Mouse (Mus musculus) heart, adult 11 months (tissue): ENCODE measurements at regions not wholly inside any gene's neighbourhood (a gene's known extent, or its start where the extent isn't known, plus 50 kb on each side); places are given as distances from the start of the nearest gene placed in this dataset.
"Not testable (repeated sequence)": the region's sequence is repeated elsewhere in the genome, so short reads cannot be mapped to it uniquely, and the experiment has no call there.

Experiments used
- DNase-seq: peaks from one replicate; pipeline ENCODE4 v3.0.0; 2022

GRCm38 (mm10) chr12:77594092-77594491 lies 356.2 kb downstream of the Fut8 start:
- DNase-seq: no peak

- DNase-seq: peak; percentile 92
These were observed 356.7 kb downstream of the Fut8 start for GRCm38 (mm10) chr12:77594657-77595056.

- no peak for DNase-seq
These were observed 357.9 kb downstream of the Fut8 start for GRCm38 (mm10) chr12:77595821-77596220.

DNA sequence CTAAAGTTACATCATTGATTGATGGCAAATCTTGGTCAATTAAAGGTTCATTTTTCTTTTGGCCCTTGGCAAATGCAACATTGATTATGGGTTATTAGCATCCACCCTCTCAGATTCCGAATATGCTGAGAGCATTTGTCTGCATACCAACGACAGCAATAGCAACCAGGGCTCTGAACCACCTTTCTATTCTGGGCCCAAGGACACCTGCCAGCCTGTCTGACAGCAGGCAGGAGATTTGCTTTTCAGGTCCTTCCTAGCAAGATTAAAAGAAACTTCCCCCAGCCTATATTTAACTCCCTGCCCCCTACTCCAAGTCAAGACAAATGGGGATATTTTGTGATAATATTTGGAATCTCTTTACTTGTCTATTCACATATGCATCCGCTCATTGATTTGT lies 358.8 kb downstream of the Fut8 start:
- DNase-seq: peak; percentile 91

DNA sequence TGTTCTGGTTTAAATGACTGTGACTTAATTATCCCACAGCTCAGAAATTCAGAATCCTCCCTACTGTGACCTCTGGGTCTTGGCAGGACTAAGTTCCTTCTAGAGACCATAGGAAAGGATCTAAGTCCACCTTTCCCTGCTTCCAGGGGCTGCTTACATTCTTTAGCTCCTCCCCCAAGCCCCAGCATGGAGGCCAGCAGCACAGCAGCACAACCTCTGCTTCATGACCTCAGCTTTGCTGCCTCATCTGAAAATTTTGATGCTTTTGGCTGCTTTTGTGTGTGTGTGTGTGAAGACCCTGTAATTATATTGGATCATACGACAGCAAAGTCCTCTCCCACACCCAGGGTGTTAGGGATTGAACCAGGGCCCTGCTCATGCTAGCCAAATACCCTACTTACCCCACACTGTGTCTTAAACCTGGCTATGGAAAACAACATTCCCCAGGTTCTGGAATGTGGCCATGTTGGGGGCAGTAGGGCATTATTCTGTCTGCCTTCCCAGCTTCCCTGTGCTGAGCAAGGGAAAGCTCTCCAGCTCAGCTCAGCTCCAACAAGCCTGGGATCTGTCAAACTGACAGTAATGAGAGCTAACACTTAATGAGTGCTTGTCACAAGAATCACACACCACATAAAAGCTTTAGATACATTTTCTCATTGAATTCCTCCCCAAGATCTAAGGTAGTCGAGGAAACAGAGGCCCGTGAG lies 359.9 kb downstream of the Fut8 start:
- peak; percentile 94 for DNase-seq

DNA sequence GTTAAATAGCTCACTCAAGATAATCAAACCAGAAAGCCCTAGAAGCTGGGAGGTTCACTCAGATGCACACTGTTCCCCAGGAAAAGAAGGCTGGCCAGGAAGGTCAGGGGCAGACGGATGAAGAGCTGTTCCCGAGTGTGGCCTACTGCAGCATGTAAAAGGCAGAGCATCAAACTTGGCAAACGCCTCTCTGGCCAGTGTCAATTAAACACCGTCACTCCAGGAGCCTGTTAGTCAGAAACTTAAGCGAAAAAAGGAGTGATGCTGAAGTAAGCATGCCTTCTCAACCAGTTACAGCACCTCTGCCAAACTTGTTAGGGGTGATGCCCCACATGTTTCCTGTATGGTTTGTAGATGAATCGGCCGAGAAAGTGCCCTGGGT lies 360.4 kb downstream of the Fut8 start:
- peak; percentile 90 for DNase-seq

- DNase-seq: no peak
These were observed 361.5 kb downstream of the Fut8 start for GRCm38 (mm10) chr12:77599391-77599790.

DNA sequence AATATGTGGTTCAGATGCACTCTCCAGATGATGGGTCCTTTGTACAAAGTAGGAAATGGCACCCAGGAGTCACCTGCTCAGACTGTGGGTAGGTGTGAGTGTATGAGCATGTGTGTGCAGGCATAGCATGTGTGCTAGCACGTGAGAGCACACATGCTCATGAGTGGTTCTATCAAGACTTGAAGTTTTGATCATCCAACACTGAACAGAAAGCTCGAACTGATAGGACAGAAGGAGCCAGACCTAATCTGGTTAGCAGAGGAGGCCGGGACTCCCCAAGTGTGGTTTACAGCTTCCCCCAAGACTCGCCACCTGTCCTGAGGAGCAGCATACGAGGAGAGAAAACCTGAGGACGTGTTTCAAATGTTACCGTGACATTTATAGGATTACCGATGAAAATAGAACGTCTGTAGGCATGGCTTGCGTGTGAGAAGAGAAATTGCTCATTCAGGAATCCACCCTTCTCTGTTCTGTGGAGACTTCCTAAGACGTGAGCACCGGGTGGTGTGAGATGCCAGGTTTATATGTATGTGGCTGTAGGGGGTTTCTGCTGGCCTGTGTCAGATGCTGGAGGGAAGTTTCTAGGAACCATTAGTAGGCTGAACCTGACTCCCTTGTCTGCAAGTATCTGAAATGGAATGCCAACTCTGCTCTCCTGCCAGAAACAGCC lies 366.0 kb downstream of the Fut8 start:
- DNase-seq: no peak

DNA sequence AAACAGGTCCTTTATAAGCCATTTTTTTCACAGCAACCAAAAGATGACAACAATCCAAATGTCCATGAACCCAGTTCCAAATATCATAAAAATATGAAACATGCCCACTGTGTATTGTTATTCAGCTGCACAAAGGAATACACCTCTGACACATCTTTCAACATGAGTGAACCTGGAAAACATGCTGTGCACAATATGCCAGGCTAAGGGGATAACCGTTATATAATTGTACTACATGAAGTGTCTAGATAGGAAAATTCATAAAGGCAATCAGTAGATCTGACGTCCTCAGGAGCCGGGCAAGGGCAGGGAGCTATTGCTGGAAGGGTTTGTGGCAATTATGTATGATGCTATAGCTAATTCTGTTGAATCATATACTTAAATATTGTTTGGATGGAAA lies 379.6 kb downstream of the Fut8 start:
- no peak for DNase-seq

GRCm38 (mm10) chr12:77622243-77622642 lies 384.3 kb downstream of the Fut8 start:
- peak; percentile 90 for DNase-seq

DNA sequence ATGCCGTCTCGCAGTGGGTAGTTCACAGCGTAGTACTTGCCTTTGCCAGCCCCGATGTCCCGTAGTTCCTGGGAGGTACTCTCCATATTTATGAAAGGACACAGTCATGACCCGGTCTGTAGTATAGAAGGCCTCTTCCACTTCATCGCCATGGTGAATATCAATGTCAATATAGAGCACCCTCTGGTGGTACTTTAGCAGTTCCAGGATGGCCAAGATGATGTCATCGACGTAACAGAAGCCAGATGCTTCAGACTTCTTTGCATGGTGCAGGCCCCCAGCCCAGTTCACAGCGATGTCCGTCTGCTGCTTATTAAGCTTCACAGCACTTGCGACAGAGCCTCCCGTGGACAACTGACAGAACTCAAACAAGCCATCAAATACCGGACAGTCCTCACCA lies 386.4 kb downstream of the Fut8 start:
- not testable (repeated sequence) for DNase-seq

- DNase-seq: no peak
These were observed 390.5 kb downstream of the Fut8 start for GRCm38 (mm10) chr12:77628358-77628850.

DNA sequence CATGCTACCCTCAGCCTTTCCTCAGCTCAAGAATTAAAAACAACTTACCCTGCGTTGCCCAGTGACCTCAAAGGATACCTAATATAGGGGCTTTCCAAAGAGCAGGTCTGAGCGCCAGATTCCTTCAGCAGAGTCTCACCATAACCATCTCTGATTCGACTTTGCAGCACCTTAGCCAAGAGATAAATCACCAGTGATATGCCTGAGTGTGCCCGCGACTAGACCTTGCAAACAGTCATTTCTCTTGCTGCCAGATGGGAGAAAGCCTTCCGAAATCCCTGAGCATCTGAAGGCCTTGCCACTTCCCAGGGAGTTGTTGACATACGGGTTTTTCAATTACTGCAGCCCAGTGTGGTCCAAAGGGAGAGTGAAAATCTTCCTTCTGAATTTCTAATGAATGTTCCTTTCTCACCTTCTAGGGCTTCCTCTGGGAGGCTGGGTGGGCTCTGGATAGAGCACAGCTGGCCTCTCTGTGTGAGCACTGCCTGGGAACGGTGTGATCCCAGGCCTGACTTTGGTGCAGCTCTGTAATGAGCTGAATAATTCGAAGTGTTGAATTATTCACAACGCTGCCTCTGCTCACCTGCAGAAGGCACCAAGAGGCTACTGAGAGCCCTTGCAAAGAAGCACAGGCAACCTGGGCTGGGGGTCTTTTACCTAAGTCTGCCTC lies 396.2 kb downstream of the Fut8 start:
- no peak for DNase-seq

- DNase-seq: no peak
These were observed 400.3 kb downstream of the Fut8 start for GRCm38 (mm10) chr12:77638266-77638665.

DNA sequence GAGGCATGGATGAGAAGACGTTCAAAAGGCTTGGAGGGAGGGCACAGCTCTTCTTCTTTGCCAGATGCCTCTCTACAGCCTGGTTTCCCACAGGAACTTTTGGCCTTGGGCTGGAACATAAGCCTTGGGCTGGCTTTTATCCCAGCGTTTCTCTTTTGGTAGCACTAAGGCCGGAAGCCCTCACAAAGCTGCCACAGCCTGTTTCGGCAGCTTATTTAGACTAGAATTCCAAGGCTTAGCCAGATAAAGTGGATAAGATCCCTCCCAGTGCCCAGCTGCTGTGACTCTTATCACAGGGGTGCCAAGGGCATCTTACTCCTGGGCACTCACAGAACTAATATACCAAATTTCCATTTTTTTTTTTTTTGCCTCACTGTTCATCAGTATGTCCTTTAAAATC lies 404.4 kb downstream of the Fut8 start:
- DNase-seq: no peak

DNA sequence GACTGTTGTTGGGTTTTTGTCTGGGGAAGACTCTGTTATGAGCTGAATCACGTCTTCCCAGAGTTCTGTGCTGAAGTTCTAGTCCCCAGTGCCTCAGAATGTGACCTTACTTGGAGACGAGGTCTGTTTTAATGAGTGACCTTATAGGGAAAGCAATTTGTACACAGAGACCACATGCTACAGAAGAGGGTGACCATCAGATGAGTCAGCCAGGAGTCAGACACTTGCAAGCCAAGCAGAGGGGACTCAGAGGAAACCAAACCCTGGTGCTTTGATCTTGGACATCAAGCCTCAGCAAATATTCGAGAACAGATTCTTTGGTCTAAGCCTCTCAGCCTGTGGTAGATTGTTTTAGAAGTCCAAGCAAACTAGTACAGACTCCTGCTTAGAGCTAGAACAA lies 409.9 kb downstream of the Fut8 start:
- no peak for DNase-seq

- DNase-seq: no peak
These were observed 416.4 kb downstream of the Fut8 start for GRCm38 (mm10) chr12:77654282-77654681.

- DNase-seq: no peak
These were observed 419.1 kb downstream of the Fut8 start for GRCm38 (mm10) chr12:77657060-77657459.

DNA sequence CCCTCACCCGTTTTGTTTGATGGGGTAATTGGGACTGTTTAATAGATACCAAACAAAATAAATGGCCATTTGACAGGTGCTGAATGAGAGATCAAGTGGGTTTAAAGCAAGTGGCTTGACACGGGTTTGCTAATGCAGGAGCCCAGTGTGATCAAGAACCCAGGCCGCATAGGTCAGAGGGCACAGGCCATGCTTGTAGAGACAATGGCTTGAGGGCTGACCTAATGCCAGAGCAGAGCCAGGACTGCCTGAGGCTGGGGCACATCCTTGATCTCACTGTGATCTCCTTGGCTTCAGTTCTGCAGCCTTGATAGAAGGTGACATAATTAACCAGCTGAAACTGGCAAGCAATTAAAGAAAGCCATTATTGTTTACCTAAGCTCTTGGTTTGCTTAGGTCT lies 420.0 kb downstream of the Fut8 start:
- DNase-seq: no peak

- DNase-seq: peak; percentile 78
These were observed 425.3 kb downstream of the Fut8 start for GRCm38 (mm10) chr12:77663180-77663579.

DNA sequence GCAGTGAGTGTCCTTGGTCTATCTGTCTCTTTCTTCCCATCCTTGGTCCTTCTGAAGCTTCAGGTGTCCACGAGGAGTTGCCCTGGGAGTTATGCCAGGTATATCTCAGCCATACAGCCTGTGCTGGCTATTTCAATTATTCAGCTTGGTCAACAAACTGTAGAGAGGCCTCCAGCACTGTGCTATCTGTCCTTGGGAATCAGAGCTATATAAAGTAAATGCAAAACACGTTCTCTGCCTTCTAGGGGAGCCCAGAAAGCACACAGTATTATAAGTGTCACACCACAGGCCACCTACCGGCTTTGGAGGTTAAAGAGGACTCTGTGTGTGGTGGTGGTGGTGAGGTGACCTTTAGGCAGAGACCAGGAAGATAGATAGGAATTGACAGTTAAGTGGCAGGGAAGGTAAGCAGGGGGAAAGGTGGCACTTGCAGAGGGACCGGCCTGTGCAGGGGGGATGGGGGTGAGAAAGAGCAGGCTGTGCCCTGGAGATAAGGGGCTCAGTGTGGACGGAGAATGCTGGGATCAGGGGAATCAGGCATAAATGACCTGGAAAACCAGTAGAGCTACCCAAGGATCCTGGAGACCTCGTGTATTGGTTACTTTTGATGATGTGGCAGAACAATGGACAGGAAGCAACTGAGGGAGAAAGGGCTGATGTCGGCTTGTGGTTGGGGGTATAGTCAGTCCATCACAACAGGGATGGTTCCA lies 425.9 kb downstream of the Fut8 start:
- DNase-seq: peak; percentile 52

- DNase-seq: no peak
These were observed 428.5 kb downstream of the Fut8 start for GRCm38 (mm10) chr12:77666411-77666810.

GRCm38 (mm10) chr12:77667151-77667874 lies 429.4 kb downstream of the Fut8 start:
- DNase-seq: no peak
